In genomic region chr16:11757471-11757870, GRCm38 (mm10) we compare ENCODE assay signal across 21 mouse cellular contexts.
DNase-seq lines count a peak whose midpoint lies in the region; ATAC-seq lines count a peak whose summit lies in the region.
"Had no signal": no experiment of that assay in that cellular context is flagged by ENCODE, and none has a peak within 500 bp of the region (broad histone marks: within the 10 kb centered on the region; RNA-seq: fewer than 3 reads in every experiment).

No protein-coding gene starts in this region.

- 91% methylated on average over 8 of the region's 8 CpGs for WGBS in forebrain, embryonic 11.5 days
- WGBS in forebrain, embryonic 16.5 days: 87% methylated on average over 8 of the region's 8 CpGs
- WGBS in midbrain, embryonic 11.5 days: 90% methylated on average over 8 of the region's 8 CpGs
- 90% methylated on average over 8 of the region's 8 CpGs for WGBS in midbrain, embryonic 15.5 days

- no peaks in the 10 kb centered on the region for H3K9me3 ChIP-seq in forebrain, embryonic 11.5 days (ENCODE audit: control insufficient read depth, low read length)
- no peaks in the 10 kb centered on the region for H3K9me3 ChIP-seq in forebrain, embryonic 16.5 days (ENCODE audit: control insufficient read depth, low read length)
- H3K9me3 ChIP-seq in midbrain, embryonic 11.5 days (ENCODE audit: control insufficient read depth, low read length): no peaks in the 10 kb centered on the region
- H3K9me3 ChIP-seq in midbrain, embryonic 15.5 days: no peaks in the 10 kb centered on the region
- H3K9me3 ChIP-seq: G1E had no signal

- ATAC-seq in forebrain, embryonic 11.5 days (replicated peaks; ENCODE audit: low FRiP score): no peak
- no peak for ATAC-seq in forebrain, embryonic 16.5 days
- no peak for ATAC-seq in midbrain, embryonic 11.5 days (ENCODE audit: low FRiP score)
- no peak for ATAC-seq in midbrain, embryonic 15.5 days (replicated peaks)
- ATAC-seq: activated CD4-positive, CD25-positive, alpha-beta regulatory T cell, adult 4 months; CD4-positive, CD25-positive, alpha-beta regulatory T cell, adult 4 months; Patski had no signal

- H3K4me3 ChIP-seq in forebrain, embryonic 11.5 days (ENCODE audit: low read depth, low read length): no peak overlapping the region
- no peak overlapping the region for H3K4me3 ChIP-seq in forebrain, embryonic 16.5 days (replicated peaks; ENCODE audit: low read length)
- no peak overlapping the region for H3K4me3 ChIP-seq in midbrain, embryonic 11.5 days (ENCODE audit: low read depth, low read length)
- no peak overlapping the region for H3K4me3 ChIP-seq in midbrain, embryonic 15.5 days

- H3K36me3 ChIP-seq in forebrain, embryonic 11.5 days (ENCODE audit: control insufficient read depth, insufficient read depth, low read length): no peaks in the 10 kb centered on the region
- H3K36me3 ChIP-seq in forebrain, embryonic 16.5 days (ENCODE audit: control insufficient read depth, insufficient read depth): no peaks in the 10 kb centered on the region
- no peaks in the 10 kb centered on the region for H3K36me3 ChIP-seq in midbrain, embryonic 11.5 days (ENCODE audit: control insufficient read depth, insufficient read depth, low read length)
- no peaks in the 10 kb centered on the region for H3K36me3 ChIP-seq in midbrain, embryonic 15.5 days (replicated peaks)
- H3K36me3 ChIP-seq: G1E had no signal

- no peaks in the 10 kb centered on the region for H3K4me1 ChIP-seq in forebrain, embryonic 11.5 days (replicated peaks; ENCODE audit: control insufficient read depth, insufficient read depth, low read length)
- no peaks in the 10 kb centered on the region for H3K4me1 ChIP-seq in forebrain, embryonic 16.5 days (replicated peaks; ENCODE audit: control insufficient read depth, insufficient read depth, low read length)
- H3K4me1 ChIP-seq in midbrain, embryonic 11.5 days (ENCODE audit: control insufficient read depth, insufficient read depth, low read length): no peaks in the 10 kb centered on the region
- H3K4me1 ChIP-seq in midbrain, embryonic 15.5 days: no peaks in the 10 kb centered on the region

- peak; percentile 46 for DNase-seq in forebrain, embryonic 11.5 days (ENCODE audit: low spot score)
- DNase-seq in heart, adult 11 months: peak; percentile 82
- DNase-seq in heart, postnatal 10 days: no peak
- DNase-seq in midbrain, embryonic 11.5 days (ENCODE audit: low spot score, missing footprints): peak; percentile 80
- DNase-seq: adrenal gland, adult 2 months; adrenal gland, adult 8-10 months; adrenal gland, postnatal 10 days; adrenal gland, postnatal 14 days; adrenal gland, postnatal 25 days; adrenal gland, postnatal 36 days; B cell, adult 2 months; cerebellum, adult 11 months; cerebellum, adult 11-12 months; cerebellum, adult 18-20 months had no signal

- H3K27ac ChIP-seq in forebrain, embryonic 11.5 days (ENCODE audit: low read depth, low read length): no peak overlapping the region
- no peak overlapping the region for H3K27ac ChIP-seq in forebrain, embryonic 16.5 days (ENCODE audit: low read length)
- H3K27ac ChIP-seq in midbrain, embryonic 11.5 days (ENCODE audit: low read depth, low read length): no peak overlapping the region
- H3K27ac ChIP-seq in midbrain, embryonic 15.5 days: no peak overlapping the region

- H3K4me2 ChIP-seq in forebrain, embryonic 11.5 days (ENCODE audit: low read depth, low read length, severe bottlenecking): no peak overlapping the region
- no peak overlapping the region for H3K4me2 ChIP-seq in forebrain, embryonic 16.5 days (ENCODE audit: low read length)
- H3K4me2 ChIP-seq in midbrain, embryonic 11.5 days: no peak overlapping the region
- H3K4me2 ChIP-seq in midbrain, embryonic 15.5 days: no peak overlapping the region

- H3K27me3 ChIP-seq in forebrain, embryonic 11.5 days (ENCODE audit: control insufficient read depth, insufficient read depth, low read length): no peaks in the 10 kb centered on the region
- no peaks in the 10 kb centered on the region for H3K27me3 ChIP-seq in forebrain, embryonic 16.5 days (replicated peaks; ENCODE audit: control insufficient read depth, insufficient read depth, low read length)
- H3K27me3 ChIP-seq in midbrain, embryonic 11.5 days (ENCODE audit: control insufficient read depth, insufficient read depth, low read length): no peaks in the 10 kb centered on the region
- H3K27me3 ChIP-seq in midbrain, embryonic 15.5 days (replicated peaks): no peaks in the 10 kb centered on the region
- H3K27me3 ChIP-seq: CH12.LX, Patski had no signal

- intact Hi-C loops in heart, postnatal 10 days (cut with DNase I): no loop called here

- H3K9ac ChIP-seq in forebrain, embryonic 11.5 days (ENCODE audit: low read length): no peak overlapping the region
- no peak overlapping the region for H3K9ac ChIP-seq in forebrain, embryonic 16.5 days (replicated peaks; ENCODE audit: low read depth, low read length)
- no peak overlapping the region for H3K9ac ChIP-seq in midbrain, embryonic 11.5 days (ENCODE audit: low read length)
- no peak overlapping the region for H3K9ac ChIP-seq in midbrain, embryonic 15.5 days

Comparison
In these comparisons a context has a peak if more than half of its experiments do, and no peak if none do; other contexts are left out.
1. DNase-seq: peak in forebrain, embryonic 11.5 days (single experiment), heart, adult 11 months (single experiment) and midbrain, embryonic 11.5 days (single experiment); none in heart, postnatal 10 days (0 of 2).